Mouse (Mus musculus): ENCODE measurements around the gene Bik.

Gene Bik

GRCm38 (mm10) chr15:83541647-83542287 lies 15.1 kb downstream of the Bik start:
- Histone ChIP-seq H3K27me3 (ENCODE audit: insufficient read depth, low read length) (no peaks in the 10 kb centered on the region), H3K4me3 (replicated peaks; ENCODE audit: low read length) (no peak overlapping the region), H3K36me3 (ENCODE audit: insufficient read depth, low read length) (peaks cover 23% of the 10 kb centered on the region), H3K9me3 (ENCODE audit: low read length) (no peaks in the 10 kb centered on the region), H3K4me1 (replicated peaks; ENCODE audit: low read depth, low read length) (peaks cover 51% of the 10 kb centered on the region)
- no peak for TF ChIP-seq POU5F1 (IDR thresholded peaks at IDR 0.05; ENCODE audit: borderline replicate concordance, low read length)
- no peak for TF ChIP-seq CTCF (conservative IDR thresholded peaks at IDR 0.05; ENCODE audit: low read length)
- no peak for TF ChIP-seq NANOG (IDR thresholded peaks at IDR 0.05; ENCODE audit: borderline replicate concordance, low read length)

DNA sequence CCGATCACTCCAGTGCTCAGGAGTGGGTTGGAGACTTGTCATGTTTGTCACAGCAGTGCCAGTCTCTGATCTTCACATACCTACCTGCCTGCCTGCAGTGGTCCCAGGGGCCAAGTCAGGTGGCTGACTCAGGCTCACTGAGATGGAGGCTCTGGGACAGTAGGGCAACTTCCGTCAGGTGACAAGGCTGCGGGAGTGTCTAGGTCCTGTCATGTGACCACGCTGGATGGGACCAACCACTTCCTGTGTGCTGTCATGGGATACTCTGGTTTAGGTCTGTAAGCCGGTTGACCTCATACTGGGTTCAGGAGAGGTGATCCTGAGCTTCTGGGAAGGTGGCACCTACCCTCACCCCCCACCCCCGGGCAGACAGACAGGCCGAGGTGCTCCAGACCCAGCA lies 19.4 kb downstream of the Bik start:
- TF ChIP-seq NANOG (IDR thresholded peaks at IDR 0.05; ENCODE audit: borderline replicate concordance, low read length), result no peak
- TF ChIP-seq CTCF (conservative IDR thresholded peaks at IDR 0.05; ENCODE audit: low read length), result no peak
- no peak for TF ChIP-seq POU5F1 (IDR thresholded peaks at IDR 0.05; ENCODE audit: borderline replicate concordance, low read length)
- Histone ChIP-seq H3K9me3 (ENCODE audit: low read length) (no peaks in the 10 kb centered on the region), H3K4me3 (replicated peaks; ENCODE audit: low read length) (0 out of 2 replicates have a peak overlapping the region, but pooled peaks have one; percentile 10), H3K27me3 (ENCODE audit: insufficient read depth, low read length) (no peaks in the 10 kb centered on the region), H3K4me1 (replicated peaks; ENCODE audit: low read depth, low read length) (peaks cover 38% of the 10 kb centered on the region), H3K36me3 (ENCODE audit: insufficient read depth, low read length) (peaks cover 66% of the 10 kb centered on the region)

DNA sequence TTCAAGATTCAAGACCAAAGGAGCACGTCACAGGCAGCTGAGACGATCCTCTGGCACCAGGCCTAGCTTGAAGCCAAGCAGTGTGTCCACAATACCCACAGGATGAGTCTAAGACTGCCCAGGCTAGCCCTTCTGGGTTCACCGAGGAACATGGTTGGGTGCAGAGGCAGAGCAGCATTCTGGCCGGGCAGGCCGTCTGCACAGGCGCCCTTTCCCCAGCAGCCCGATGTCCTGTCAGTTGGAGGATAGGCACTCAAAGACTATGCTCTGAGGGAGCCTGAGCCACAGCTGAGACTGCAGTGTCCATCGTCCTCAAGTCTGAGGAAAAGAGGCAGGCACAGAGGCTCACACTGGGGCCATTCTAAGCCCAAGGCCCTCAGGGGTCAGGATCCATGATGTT lies 20.5 kb downstream of the Bik start:
- Histone ChIP-seq H3K4me3 (replicated peaks; ENCODE audit: low read length) (no peak overlapping the region), H3K27me3 (ENCODE audit: insufficient read depth, low read length) (no peaks in the 10 kb centered on the region), H3K36me3 (ENCODE audit: insufficient read depth, low read length) (peaks cover 75% of the 10 kb centered on the region), H3K9me3 (ENCODE audit: low read length) (no peaks in the 10 kb centered on the region), H3K4me1 (replicated peaks; ENCODE audit: low read depth, low read length) (peaks cover 33% of the 10 kb centered on the region)
- TF ChIP-seq CTCF (conservative IDR thresholded peaks at IDR 0.05; ENCODE audit: low read length) (no peak), NANOG (IDR thresholded peaks at IDR 0.05; ENCODE audit: borderline replicate concordance, low read length) (no peak), POU5F1 (IDR thresholded peaks at IDR 0.05; ENCODE audit: borderline replicate concordance, low read length) (no peak)

DNA sequence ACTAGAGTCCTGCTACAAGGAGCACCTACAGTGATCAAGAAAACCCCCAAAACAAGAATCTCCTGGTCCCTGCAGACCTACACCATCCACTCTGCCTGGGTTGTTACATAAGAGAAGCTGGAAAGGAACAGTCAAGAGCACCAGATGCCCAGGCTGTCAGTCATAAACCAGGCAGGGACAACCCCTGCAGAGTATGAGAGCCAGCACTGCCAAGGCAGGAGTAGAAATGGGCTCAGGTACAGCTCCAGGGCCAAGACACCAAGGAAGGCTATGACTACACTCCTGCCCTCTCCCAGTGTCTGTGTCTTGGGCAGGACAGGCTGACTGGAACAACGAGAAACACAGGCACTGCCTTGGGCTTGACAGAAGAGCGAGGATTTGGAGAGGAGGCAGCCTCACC lies 23.5 kb downstream of the Bik start:
- H3K9me3 ChIP-seq (ENCODE audit: low read length), result no peaks in the 10 kb centered on the region
- no peak for TF ChIP-seq CTCF (conservative IDR thresholded peaks at IDR 0.05; ENCODE audit: low read length)
- TF ChIP-seq NANOG (IDR thresholded peaks at IDR 0.05; ENCODE audit: borderline replicate concordance, low read length), result no peak
- TF ChIP-seq POU5F1 (IDR thresholded peaks at IDR 0.05; ENCODE audit: borderline replicate concordance, low read length), result no peak
- H3K27me3 ChIP-seq (ENCODE audit: insufficient read depth, low read length), result no peaks in the 10 kb centered on the region
- H3K4me3 ChIP-seq (replicated peaks; ENCODE audit: low read length), result no peak overlapping the region
- H3K4me1 ChIP-seq (replicated peaks; ENCODE audit: low read depth, low read length), result peaks cover 31% of the 10 kb centered on the region
- H3K36me3 ChIP-seq (ENCODE audit: insufficient read depth, low read length), result peaks cover 83% of the 10 kb centered on the region

GRCm38 (mm10) chr15:83553831-83554230 lies 27.2 kb downstream of the Bik start:
- H3K36me3 ChIP-seq (ENCODE audit: insufficient read depth, low read length), result peaks cover 46% of the 10 kb centered on the region
- peak; percentile 44 for TF ChIP-seq CTCF (conservative IDR thresholded peaks at IDR 0.05; ENCODE audit: low read length)
- TF ChIP-seq POU5F1 (IDR thresholded peaks at IDR 0.05; ENCODE audit: borderline replicate concordance, low read length), result no peak
- no peak for TF ChIP-seq NANOG (IDR thresholded peaks at IDR 0.05; ENCODE audit: borderline replicate concordance, low read length)
- H3K9me3 ChIP-seq (ENCODE audit: low read length), result no peaks in the 10 kb centered on the region
- peaks cover 14% of the 10 kb centered on the region for H3K4me1 ChIP-seq (replicated peaks; ENCODE audit: low read depth, low read length)
- H3K4me3 ChIP-seq (replicated peaks; ENCODE audit: low read length), result no peak overlapping the region
- no peaks in the 10 kb centered on the region for H3K27me3 ChIP-seq (ENCODE audit: insufficient read depth, low read length)

DNA sequence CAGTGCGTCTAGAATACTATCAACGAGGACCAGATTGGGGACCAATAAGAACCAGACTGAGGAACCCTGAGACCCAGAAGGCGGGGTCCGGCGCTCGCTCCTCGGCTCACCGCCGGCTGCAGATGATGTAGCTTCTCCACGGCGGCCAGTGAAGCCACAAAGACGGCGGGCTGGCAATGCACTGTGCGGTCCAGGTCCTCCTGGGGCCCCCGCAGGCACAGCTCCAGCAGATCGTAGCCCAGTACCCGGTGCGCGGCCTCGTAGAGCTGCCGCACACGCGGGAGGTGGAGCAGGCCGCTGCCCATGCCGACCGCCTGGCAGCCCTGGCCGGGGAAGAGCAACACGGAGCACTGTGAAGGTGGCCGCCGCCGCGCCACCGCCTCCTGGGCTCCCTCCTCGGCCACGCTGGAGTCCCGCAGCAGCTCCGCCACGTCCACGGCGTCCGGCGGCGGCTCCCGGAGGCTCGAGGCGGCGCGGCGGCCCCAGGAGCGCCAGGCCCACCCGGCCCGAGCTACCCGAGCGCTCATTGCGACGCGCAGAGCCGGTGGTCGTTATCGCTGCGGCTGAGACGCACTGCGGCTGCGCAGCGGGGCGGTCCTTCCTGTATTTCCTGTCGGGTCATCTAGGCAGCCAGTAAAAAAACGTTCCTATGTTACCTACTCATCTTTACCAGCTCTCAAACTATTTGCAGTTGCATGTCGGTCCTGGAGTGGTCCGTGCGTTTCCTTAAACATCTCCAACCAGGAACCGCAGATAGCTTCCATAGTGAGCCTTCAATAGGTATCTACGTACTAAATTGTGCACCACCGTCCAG lies 28.7 kb downstream of the Bik start:
- H3K9me3 ChIP-seq (ENCODE audit: low read length), result no peaks in the 10 kb centered on the region
- no peaks in the 10 kb centered on the region for H3K27me3 ChIP-seq (ENCODE audit: insufficient read depth, low read length)
- peaks cover 14% of the 10 kb centered on the region for H3K4me1 ChIP-seq (replicated peaks; ENCODE audit: low read depth, low read length)
- H3K4me3 ChIP-seq (replicated peaks; ENCODE audit: low read length), result peak overlapping the region; percentile 90
- peaks cover 31% of the 10 kb centered on the region for H3K36me3 ChIP-seq (ENCODE audit: insufficient read depth, low read length)
- no peak for TF ChIP-seq NANOG (IDR thresholded peaks at IDR 0.05; ENCODE audit: borderline replicate concordance, low read length)

- H3K4me1 ChIP-seq (replicated peaks; ENCODE audit: low read depth, low read length), result peaks cover 48% of the 10 kb centered on the region
- H3K4me3 ChIP-seq (replicated peaks; ENCODE audit: low read length), result no peak overlapping the region
- H3K36me3 ChIP-seq (ENCODE audit: insufficient read depth, low read length), result no peaks in the 10 kb centered on the region
- H3K9me3 ChIP-seq (ENCODE audit: low read length), result no peaks in the 10 kb centered on the region
- no peaks in the 10 kb centered on the region for H3K27me3 ChIP-seq (ENCODE audit: insufficient read depth, low read length)
- no peak for TF ChIP-seq POU5F1 (IDR thresholded peaks at IDR 0.05; ENCODE audit: borderline replicate concordance, low read length)
- no peak for TF ChIP-seq CTCF (conservative IDR thresholded peaks at IDR 0.05; ENCODE audit: low read length)
- no peak for TF ChIP-seq NANOG (IDR thresholded peaks at IDR 0.05; ENCODE audit: borderline replicate concordance, low read length)
These were observed 34.3 kb downstream of the Bik start for GRCm38 (mm10) chr15:83560941-83561477.

DNA sequence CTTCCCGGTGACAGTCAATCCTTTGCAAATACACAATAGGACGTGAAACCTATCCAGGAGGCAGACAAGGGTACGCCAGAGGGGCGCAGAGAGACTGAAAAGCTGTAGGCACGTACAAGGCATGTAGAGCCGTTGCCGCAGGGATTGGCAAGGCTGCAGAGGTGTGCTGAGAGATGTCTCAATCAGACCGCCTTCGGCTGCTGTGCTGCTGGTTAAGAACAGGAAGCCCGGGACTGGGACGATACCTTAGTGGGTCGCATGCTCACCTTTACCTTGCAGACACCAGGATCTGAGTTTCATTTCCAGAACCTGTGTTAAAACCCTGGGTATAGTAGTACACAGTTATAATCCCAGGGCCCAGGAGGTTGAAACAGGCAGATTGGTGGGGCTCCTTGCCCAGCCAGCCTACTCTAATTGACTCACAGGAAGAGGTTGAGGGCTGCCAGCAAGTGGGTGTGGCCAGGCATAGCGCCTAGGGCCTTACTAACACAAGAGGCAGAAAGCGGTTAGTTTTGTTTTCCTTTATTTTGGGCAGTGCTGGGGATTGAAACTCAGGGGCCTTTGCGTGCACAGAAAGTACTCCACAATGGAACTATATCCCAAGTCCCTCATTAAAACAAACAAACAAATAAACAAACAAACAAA lies 36.1 kb downstream of the Bik start:
- Histone ChIP-seq H3K4me1 (replicated peaks; ENCODE audit: low read depth, low read length) (peaks cover 56% of the 10 kb centered on the region), H3K4me3 (replicated peaks; ENCODE audit: low read length) (peak overlapping the region; percentile 73), H3K36me3 (ENCODE audit: insufficient read depth, low read length) (no peaks in the 10 kb centered on the region), H3K9me3 (ENCODE audit: low read length) (no peaks in the 10 kb centered on the region), H3K27me3 (ENCODE audit: insufficient read depth, low read length) (no peaks in the 10 kb centered on the region)
- TF ChIP-seq POU5F1 (IDR thresholded peaks at IDR 0.05; ENCODE audit: borderline replicate concordance, low read length), result no peak
- TF ChIP-seq NANOG (IDR thresholded peaks at IDR 0.05; ENCODE audit: borderline replicate concordance, low read length), result no peak
- TF ChIP-seq CTCF (conservative IDR thresholded peaks at IDR 0.05; ENCODE audit: low read length), result no peak

Data from E14TG2a.4 (cell line).